Mouse (Mus musculus) liver, adult 2 months (tissue): Measurements from ENCODE around the gene Eif2a. TPM values are rescaled to one million over a fixed set of nuclear protein-coding genes. Genes with fewer than 3 reads are reported as not detected.
A peak's percentile ranks its signal among the peaks of the same experiment; 100 is the strongest.

ENCODE experiments used
- DNase-seq: peaks from one replicate; pipeline ENCODE4 v3.0.0-alpha.2; 2011; ENCODE audit warnings: low read depth, low spot score; ENCODE audit errors: extremely low read depth
- H3K27ac ChIP-seq: fragments of 200-500 bp; replicated peaks from 2 replicates; pipeline ENCODE4 v1.5.1; 2012; ENCODE audit warnings: low read depth, mild to moderate bottlenecking, control low read depth, inconsistent platforms, low read length; ENCODE audit not compliant: insufficient read depth
- H3K27me3 ChIP-seq: fragments of 200-500 bp; 2 replicates; pipeline ENCODE4 v1.6.1; 2012; ENCODE audit warnings: mild to moderate bottlenecking, moderate library complexity, low read length, inconsistent platforms; ENCODE audit not compliant: control insufficient read depth, insufficient read depth
- H3K36me3 ChIP-seq: fragments of 200-500 bp; 2 replicates; pipeline ENCODE4 v1.6.1; 2012; ENCODE audit warnings: low read length, inconsistent platforms; ENCODE audit not compliant: control insufficient read depth, insufficient read depth
- H3K4me1 ChIP-seq: fragments of 200-500 bp; 2 replicates; pipeline ENCODE4 v1.6.1; 2011; ENCODE audit warnings: low read length; ENCODE audit not compliant: control insufficient read depth, insufficient read depth
- H3K4me3 ChIP-seq: fragments of 200-500 bp; 2 replicates; pipeline ENCODE4 v1.5.1; 2011; ENCODE audit warnings: low read depth, mild to moderate bottlenecking, control low read depth, low read length, moderate library complexity; ENCODE audit not compliant: insufficient read depth
- H3K79me2 ChIP-seq: fragments of 200-500 bp; 2 replicates; pipeline ENCODE4 v1.6.1; 2012; ENCODE audit warnings: inconsistent platforms, mild to moderate bottlenecking, low read length, moderate library complexity; ENCODE audit not compliant: control insufficient read depth, insufficient read depth
- H3K9ac ChIP-seq: fragments of 200-500 bp; 2 replicates; pipeline ENCODE4 v1.6.1; 2012; ENCODE audit warnings: low read depth, mild to moderate bottlenecking, control low read depth, inconsistent platforms, low read length
- CTCF ChIP-seq: fragments of 200-500 bp; IDR thresholded peaks from 2 replicates; pipeline ENCODE4 v1.5.1; 2011; ENCODE audit warnings: low read depth, low read length, control low read depth
- POLR2A ChIP-seq: fragments of 200-500 bp; IDR thresholded peaks from 2 replicates; pipeline ENCODE4 v1.6.1; 2011; ENCODE audit warnings: low read length, control low read depth; ENCODE audit not compliant: insufficient read depth; ENCODE audit errors: extremely low read depth
- WGBS: fragments of 180-500 bp; shearing (Covaris S2); methylation state at CpG from one replicate; pipeline ENCODE4 v1.1.7; 2018; 5-methylcytosine and 5-hydroxymethylcytosine counted together
- polyA plus RNA-seq: library from polyadenylated mRNA; depleted of rRNA; stranded (reverse); fragments of >200 nt; gene quantifications from 2 replicates; pipeline ENCODE4 v1.2.3, GENCODE M21; 2012
- total RNA-seq: library from RNA; depleted of rRNA; stranded (reverse); fragments of >200 nt; gene quantifications from 2 replicates; pipeline ENCODE4 v1.2.3, GENCODE M21; 2014

Eif2a gene
- total and polyA plus RNA-seq, 2 experiments, result 5.7 to 66.7 TPM

DNA sequence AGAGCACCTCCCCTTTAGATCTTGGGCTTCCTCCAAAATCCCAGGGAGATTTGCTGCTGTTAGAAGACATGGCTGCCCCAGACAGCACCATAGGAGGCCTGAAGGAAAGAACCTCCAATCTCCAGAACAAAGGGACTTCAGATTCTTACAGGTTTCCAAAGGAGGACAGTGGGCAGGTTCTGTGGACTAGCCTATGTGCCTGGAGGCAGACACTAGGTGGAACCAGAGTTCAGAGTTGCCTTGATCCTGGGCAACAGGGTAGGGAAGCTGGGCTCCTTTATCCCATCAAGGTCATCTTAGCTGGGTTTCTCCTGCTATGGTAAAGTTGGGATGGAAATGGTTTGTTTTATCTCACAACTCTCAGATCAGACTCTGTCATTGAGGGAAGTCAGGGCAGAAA lies 14.0 kb upstream of the Eif2a start:
- DNase-seq, result no peak
- H3K4me1 ChIP-seq, result peaks cover 5% of the 10 kb centered on the region; the same call in 1 of the 2 replicates
- H3K36me3 ChIP-seq, result no peaks in the 10 kb centered on the region
- no peak overlapping the region for H3K27ac ChIP-seq
- no peak overlapping the region for H3K4me3 ChIP-seq
- H3K79me2 ChIP-seq, result no peaks in the 10 kb centered on the region
- H3K27me3 ChIP-seq, result no peaks in the 10 kb centered on the region
- TF ChIP-seq POLR2A (no peak), CTCF (peak; percentile 70)
- H3K9ac ChIP-seq, result no peak overlapping the region

GRCm38 (mm10) chr3:58512740-58513139 lies 12.9 kb upstream of the Eif2a start:
- TF ChIP-seq POLR2A, result no peak
- TF ChIP-seq CTCF, result no peak
- Histone ChIP-seq H3K27ac (no peak overlapping the region), H3K9ac (no peak overlapping the region), H3K27me3 (no peaks in the 10 kb centered on the region), H3K4me3 (no peak overlapping the region), H3K79me2 (no peaks in the 10 kb centered on the region), H3K36me3 (no peaks in the 10 kb centered on the region), H3K4me1 (peaks cover 5% of the 10 kb centered on the region; the same call in 1 of the 2 replicates)
- 73% methylated on average over 3 of the region's 3 CpGs for WGBS
- no peak for DNase-seq

DNA sequence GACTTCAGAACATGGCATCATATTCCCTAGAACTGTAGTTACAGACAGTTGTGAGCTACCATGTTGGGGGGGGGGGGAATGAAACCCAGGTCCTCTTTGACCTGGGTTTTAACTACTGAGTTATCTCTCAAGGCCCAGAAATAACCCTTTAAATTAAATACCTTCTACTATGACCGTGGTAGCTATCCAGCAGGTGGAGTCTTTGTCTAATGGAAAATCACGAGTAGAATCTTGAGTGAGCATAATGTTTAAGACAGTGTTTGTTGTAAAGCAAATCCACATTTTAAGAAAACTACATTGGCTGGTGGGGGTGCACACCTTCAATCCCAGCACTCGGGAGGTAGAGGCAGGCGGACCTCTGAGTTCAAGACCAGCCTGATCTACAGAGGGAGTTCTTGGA lies 12.1 kb upstream of the Eif2a start:
- no peaks in the 10 kb centered on the region for H3K79me2 ChIP-seq
- no peak overlapping the region for H3K27ac ChIP-seq
- peaks cover 4% of the 10 kb centered on the region; the same call in 1 of the 2 replicates for H3K4me1 ChIP-seq
- WGBS, result 82% methylated on average over 4 of the region's 4 CpGs
- no peak overlapping the region for H3K9ac ChIP-seq
- no peaks in the 10 kb centered on the region for H3K27me3 ChIP-seq
- TF ChIP-seq CTCF (no peak), POLR2A (no peak)
- no peaks in the 10 kb centered on the region for H3K36me3 ChIP-seq
- DNase-seq, result no peak
- no peak overlapping the region for H3K4me3 ChIP-seq

DNA sequence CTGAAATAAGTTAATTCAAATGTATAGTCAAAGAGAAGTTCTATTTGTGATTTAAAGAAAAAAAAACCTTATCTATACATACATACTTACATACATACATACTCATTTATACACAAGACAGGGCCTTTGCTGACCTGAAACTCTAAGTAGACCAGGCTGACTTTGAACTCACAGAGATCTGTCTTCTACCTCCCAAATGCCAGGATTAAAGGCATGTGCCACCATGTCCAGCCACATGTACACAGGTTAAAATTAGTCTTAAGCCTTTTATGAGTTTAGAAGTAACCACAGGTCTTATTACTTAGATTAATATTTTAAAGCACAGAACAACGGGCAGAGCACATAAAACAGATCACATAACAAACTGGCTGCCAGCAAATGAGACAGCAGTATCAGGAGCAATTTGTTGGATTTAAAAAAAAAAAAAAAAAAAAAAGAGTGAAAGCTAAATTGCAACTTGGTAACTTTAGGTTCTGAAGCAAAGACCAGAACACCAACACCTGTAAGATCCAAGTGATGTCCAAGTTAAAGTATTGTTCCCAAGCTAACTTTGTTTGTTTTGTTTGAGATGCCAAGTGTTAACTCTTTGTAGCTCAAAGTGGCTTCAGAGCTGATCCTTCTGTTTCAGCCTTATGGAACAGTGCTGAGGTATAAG lies 9.5 kb upstream of the Eif2a start:
- no peak for TF ChIP-seq CTCF
- no peak for TF ChIP-seq POLR2A
- no peak for DNase-seq
- no peaks in the 10 kb centered on the region; the same call in 1 of the 2 replicates for H3K4me1 ChIP-seq
- H3K27me3 ChIP-seq, result no peaks in the 10 kb centered on the region
- 68% methylated on average over 1 of the region's 1 CpGs for WGBS
- no peak overlapping the region for H3K4me3 ChIP-seq
- H3K9ac ChIP-seq, result no peak overlapping the region
- H3K79me2 ChIP-seq, result no peaks in the 10 kb centered on the region
- peaks cover 3% of the 10 kb centered on the region; the same call in 1 of the 2 replicates for H3K36me3 ChIP-seq
- H3K27ac ChIP-seq, result no peak overlapping the region

DNA sequence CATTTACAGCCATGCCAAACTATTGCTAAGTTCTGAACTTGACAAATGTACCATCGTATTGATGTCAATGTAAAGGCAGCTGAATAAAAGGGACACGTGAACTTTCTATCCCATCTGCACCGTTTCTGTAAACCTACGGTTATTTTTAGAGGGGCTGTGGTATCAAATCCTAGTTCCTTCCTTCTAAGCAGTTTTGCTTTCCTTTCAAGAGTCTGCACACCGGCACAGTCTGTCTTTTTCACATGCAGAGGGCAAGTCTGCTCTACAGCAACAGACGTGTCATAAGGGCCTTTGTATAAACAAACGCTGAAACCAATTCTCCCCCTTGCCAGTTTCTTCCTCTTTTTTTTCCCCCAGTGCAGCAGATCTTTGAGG lies 9.0 kb upstream of the Eif2a start:
- Histone ChIP-seq H3K9ac (no peak overlapping the region), H3K79me2 (no peaks in the 10 kb centered on the region), H3K27me3 (no peaks in the 10 kb centered on the region), H3K27ac (no peak overlapping the region), H3K4me3 (no peak overlapping the region), H3K36me3 (peaks cover 8% of the 10 kb centered on the region; the same call in 1 of the 2 replicates), H3K4me1 (no peaks in the 10 kb centered on the region; the same call in 1 of the 2 replicates)
- no peak for TF ChIP-seq POLR2A
- TF ChIP-seq CTCF, result no peak
- WGBS, result 64% methylated on average over 7 of the region's 7 CpGs
- no peak for DNase-seq

- Histone ChIP-seq H3K36me3 (peaks cover 11% of the 10 kb centered on the region), H3K27me3 (no peaks in the 10 kb centered on the region), H3K4me3 (no peak overlapping the region), H3K9ac (no peak overlapping the region), H3K79me2 (no peaks in the 10 kb centered on the region), H3K4me1 (no peaks in the 10 kb centered on the region; the same call in none of the 2 replicates), H3K27ac (no peak overlapping the region)
- TF ChIP-seq CTCF, result no peak
- no peak for TF ChIP-seq POLR2A
- DNase-seq, result no peak
- WGBS, result 66% methylated on average over 5 of the region's 5 CpGs
Measured at GRCm38 (mm10) chr3:58517258-58517657, 8.4 kb upstream of the Eif2a start.
